Mouse (Mus musculus): ENCODE data around the gene Cabin1. TPM values are rescaled to one million over a fixed set of nuclear protein-coding genes. Genes with fewer than 3 reads are reported as not detected.

The Cabin1 gene
- total RNA-seq (2021) = 10 to 100 TPM; 66.9 to 81.2 TPM
- long read RNA-seq, experiment 1, full-length matches to known transcripts = 3 of 30 reads
- long read RNA-seq, experiment 1, partial matches to known transcripts = 19 of 30 reads
- long read RNA-seq, experiment 1, other reads (novel, unspliced or antisense) = 8 of 30 reads
- long read RNA-seq, experiment 2, full-length matches to known transcripts = 1 of 39 reads
- long read RNA-seq, experiment 2, partial matches to known transcripts = 27 of 39 reads
- long read RNA-seq, experiment 2, other reads (novel, unspliced or antisense) = 11 of 39 reads

DNA sequence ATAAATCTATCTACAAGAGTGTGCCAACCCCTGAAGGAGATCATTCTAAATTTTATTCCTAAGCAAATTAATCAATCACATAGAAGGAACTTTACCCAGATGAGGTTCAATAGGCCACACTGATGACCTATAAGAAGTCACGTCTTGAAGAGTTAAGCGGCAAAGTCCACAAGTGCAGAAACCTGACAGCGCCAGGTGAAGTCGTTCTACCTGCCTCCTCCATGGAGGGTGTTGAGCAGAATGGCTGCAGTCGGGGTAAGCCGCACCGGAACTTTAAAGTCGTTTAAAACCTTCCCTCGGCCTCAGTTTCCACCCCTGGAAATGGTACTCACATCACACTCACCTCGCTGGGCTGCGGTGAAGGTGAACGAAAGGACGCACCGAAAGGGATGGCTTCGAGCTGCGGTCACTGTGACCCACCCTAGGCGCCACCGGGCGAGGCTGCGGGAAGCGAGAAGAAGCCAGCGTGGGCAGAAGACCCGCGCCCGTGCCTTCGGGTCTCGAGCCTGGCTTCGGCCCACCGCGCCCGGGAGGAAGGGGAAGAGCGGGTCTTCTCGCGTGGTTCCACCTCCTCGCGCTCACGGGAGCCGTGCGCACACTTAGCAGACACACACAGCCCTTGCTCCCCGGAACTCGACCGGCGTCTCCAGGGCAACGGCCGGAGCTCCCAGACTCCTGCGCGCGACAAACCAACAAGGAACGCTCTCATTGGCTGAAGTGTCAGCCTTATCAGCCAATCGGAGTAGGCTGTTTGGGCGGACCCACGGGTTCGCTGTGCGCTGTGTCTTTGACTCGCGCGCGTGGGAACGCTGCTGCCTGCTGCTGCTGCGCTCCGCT lies at the start of gene Cabin1:
Gene Cabin1 (minus strand): TSS at position 660 of the 837 bp plus-strand sequence.
- DNase-seq (ENCODE audit: low spot score in 2 of 2) = peak; percentile 97 to 99

- DNase-seq (ENCODE audit: low spot score in 2 of 2) = no peak
Observed at GRCm38 (mm10) chr10:75804217-75804616, 40.1 kb upstream of the Cabin1 start.

DNA sequence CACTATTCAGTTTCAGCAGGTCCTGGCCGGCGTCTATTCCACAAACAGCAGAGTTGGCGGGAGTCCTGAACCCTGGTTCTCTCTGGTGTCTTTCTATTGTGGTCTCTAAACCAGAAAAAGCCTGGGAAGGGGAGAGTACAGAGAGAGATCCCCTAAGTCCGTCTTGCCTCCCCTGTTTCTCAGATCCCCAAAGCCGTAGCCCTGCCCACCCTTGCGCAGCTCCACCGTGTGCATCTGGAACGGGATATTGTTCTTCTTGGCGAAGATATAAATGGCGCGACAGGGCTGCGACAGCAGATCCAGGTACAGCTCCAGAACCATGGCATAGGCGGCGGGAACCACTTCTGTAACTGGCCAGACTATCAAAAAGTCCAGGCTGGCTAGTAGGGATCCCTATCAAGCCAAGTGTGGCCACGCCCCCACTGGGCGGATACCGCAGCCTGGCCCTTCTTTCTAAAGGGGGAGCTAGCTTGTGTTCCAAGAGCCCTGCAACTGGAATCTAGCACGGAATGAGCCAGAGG lies 34.1 kb upstream of the Cabin1 start, which contains the start of gene Gstt1:
Gene Gstt1 (minus strand): TSS at position 409 of the 521 bp plus-strand sequence.
- DNase-seq (ENCODE audit: low spot score in 2 of 2) = peak in 1 of 2 experiments; percentile 9

- peak; percentile 9 to 39 for DNase-seq (ENCODE audit: low spot score in 2 of 2)
Observed at GRCm38 (mm10) chr10:75797619-75798175, 33.6 kb upstream of the Cabin1 start.

GRCm38 (mm10) chr10:75796731-75797516 lies 32.8 kb upstream of the Cabin1 start:
- DNase-seq (ENCODE audit: low spot score in 2 of 2) = no peak

GRCm38 (mm10) chr10:75794880-75795279 lies 30.7 kb upstream of the Cabin1 start:
- DNase-seq (ENCODE audit: low spot score in 2 of 2) = no peak

- no peak for DNase-seq (ENCODE audit: low spot score in 2 of 2)
Observed at GRCm38 (mm10) chr10:75790773-75791172, 26.6 kb upstream of the Cabin1 start.

GRCm38 (mm10) chr10:75789841-75790240 lies 25.7 kb upstream of the Cabin1 start:
- DNase-seq (ENCODE audit: low spot score in 2 of 2) = no peak

DNA sequence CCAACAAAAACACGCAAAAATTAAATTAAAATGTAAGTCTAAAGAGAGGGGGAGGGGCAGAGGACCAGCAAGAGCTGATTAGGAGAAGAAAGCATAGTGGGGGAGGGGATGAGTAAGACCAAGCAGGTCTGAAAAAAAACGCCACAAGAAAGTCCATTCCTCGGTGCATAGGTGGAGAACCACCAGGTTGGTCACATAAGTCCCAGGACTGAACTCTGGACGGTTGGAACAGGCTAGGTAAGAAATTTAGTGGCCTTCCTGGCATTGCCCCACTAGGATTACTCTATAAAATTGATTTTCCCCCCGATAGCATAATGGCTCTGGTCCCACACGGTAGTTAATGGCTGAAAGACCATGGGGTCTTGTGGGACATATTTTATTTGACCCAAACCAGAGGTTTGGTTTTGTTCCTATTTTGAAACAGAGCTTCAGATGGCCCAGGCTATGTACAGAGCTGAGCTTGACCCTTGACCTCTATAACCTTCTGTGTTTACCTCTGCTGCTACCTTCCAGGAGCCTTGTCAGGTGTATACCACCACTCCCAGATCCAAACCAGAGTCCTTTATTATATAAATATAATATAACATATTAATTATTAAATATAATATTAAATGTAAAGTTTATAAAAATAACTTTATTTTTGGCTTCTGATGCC lies 25.1 kb upstream of the Cabin1 start:
- DNase-seq (ENCODE audit: low spot score in 2 of 2) = no peak

- DNase-seq (ENCODE audit: low spot score in 2 of 2) = no peak
Observed at GRCm38 (mm10) chr10:75788277-75788676, 24.1 kb upstream of the Cabin1 start.

DNA sequence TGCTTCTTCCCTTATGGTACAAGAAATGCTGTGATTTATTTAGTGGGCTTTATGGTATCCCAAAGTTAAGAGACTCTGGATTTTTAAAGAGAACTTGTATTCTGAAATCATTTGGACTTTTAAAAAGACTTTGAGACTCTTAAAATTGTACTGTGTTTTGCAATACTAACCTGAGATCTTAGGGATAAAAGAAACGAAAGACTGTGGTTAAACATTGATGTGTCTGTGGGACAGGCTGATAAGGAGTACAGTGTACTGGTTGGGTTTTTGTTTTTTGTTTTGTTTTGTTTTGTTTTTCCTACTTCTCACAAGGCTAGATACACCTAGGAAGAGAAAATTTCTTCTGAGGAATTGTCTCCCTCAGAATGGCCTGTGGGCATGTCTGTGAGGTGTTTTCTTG lies 21.3 kb upstream of the Cabin1 start:
- DNase-seq (ENCODE audit: low spot score in 2 of 2) = no peak

DNA sequence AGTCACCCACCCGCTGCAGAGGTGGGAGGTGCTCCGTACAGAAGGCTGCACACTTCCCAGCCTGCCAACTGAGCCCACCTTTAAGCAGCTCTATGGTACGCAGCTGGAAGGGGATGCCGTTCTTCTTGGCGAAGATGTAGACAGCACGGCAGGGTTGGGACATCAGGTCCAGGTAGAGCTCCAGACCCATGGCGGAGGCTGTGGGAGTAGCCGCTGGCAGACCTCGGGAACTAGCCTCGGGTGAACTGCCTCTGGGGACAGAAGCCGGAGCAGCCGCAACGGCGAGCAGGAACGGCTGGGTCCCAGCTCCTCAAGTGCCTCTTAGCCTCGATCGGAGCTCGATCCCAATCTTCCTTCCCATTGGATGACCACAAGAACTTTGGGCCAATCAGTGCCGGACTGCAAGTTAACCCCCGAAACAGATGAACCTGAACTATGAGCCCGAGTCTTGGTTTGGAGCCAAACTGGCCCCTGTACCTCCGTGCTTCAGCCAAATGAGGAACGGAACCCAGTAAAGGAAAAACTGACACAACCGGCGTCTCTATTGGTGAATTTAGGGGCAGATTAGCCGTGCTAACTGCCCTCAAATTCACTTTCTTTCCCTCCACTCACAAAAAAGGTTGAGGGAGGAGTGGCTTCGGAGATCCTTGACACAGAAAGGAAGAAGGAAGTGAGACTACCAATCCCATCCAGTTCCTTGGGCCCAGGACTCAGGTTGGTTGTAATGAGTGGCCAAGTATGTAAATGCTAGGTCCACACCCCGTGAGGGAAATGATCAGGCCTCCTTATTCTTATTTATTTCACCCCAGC lies 16.8 kb upstream of the Cabin1 start, which contains the start of the genes Gm20441 and Gstt3:
Gene Gm20441 (minus strand): TSS at position 186 of the 810 bp plus-strand sequence.
Gene Gstt3 (minus strand): TSS at position 646 of the 810 bp plus-strand sequence.
- peak in 1 of 2 experiments; percentile 8 for DNase-seq (ENCODE audit: low spot score in 2 of 2)

DNA sequence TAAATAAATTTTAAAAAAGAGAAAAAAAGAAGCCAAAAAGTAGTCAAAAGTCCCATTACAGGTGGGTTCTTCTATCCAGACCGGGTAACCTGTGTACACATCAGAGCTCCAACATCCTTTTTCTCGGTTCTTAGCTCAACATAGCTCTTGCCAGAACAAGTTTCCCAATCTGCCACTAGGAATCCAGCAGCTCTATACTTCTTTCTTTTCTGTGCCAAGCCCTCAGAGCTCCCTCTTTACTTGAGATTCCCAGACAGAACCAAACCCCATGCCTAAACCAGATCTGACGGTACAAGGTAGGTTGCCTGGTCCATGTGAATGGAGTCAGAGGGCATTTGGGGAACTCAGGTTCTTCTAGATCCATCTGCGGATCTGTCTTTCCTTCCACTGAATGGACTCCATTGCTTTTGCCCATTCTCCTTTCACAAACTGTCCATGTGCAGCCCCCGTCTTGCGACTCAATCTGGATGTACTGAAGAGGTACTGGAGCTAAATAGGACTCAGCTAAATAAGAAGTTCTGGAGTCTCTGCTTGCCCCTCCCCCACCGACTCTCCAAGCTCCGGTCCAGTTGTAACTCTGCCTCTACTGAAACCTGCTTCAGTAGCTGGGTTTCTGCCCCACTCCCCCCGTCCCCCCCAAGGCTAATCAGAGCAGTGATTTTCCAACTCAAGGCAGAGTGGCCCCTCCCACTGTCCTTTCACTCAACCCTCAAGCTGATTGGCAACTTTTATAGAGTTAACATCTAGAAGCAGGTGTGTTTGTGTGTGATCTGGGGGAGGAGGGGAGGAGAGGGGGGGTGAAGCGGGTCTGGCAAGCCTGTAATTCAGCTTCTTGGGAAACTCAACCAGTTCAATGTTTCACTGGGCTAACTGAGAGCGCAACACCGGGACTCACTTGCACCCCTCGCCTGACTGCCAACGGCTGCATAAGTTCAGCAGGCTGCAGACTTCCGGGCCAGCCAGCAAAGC lies 15.3 kb upstream of the Cabin1 start:
- DNase-seq (ENCODE audit: low spot score in 2 of 2) = no peak

- no peak for DNase-seq (ENCODE audit: low spot score in 2 of 2)
Observed at GRCm38 (mm10) chr10:75777885-75778284, 13.7 kb upstream of the Cabin1 start.

- no peak for DNase-seq (ENCODE audit: low spot score in 2 of 2)
Observed at GRCm38 (mm10) chr10:75776562-75776961, 12.4 kb upstream of the Cabin1 start.

GRCm38 (mm10) chr10:75774587-75774986 lies 10.4 kb upstream of the Cabin1 start:
- no peak for DNase-seq (ENCODE audit: low spot score in 2 of 2)

DNA sequence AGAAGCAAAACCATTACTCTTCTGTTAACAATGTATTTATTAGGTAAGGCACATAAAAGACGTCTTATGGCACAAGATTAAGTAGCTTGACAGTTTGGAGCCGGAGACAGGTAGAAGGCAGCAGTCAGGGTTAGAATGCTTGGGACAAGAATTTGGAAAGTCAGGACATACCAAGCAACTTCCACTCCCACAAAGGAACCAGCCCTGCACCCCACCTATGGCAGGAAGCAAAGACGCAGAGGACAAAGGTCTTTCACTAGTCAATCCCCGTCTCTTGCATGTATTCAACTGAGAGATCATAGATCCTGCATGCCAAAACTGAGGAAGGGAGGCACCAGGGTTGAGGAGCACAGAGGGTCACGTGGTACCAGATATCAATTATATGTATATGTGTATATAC lies 10.0 kb upstream of the Cabin1 start:
- DNase-seq (ENCODE audit: low spot score in 2 of 2) = no peak
